Mouse (Mus musculus) mature B cell (primary cell): ENCODE results near the gene Pdcd2l.

ENCODE experiments used
- in situ Hi-C: fragments of 300-500 bp; cut with MboI; formaldehyde crosslinking; loops from 2 replicates; pipeline ENCODE4 v1.14.3; 2019

The Pdcd2l gene

DNA sequence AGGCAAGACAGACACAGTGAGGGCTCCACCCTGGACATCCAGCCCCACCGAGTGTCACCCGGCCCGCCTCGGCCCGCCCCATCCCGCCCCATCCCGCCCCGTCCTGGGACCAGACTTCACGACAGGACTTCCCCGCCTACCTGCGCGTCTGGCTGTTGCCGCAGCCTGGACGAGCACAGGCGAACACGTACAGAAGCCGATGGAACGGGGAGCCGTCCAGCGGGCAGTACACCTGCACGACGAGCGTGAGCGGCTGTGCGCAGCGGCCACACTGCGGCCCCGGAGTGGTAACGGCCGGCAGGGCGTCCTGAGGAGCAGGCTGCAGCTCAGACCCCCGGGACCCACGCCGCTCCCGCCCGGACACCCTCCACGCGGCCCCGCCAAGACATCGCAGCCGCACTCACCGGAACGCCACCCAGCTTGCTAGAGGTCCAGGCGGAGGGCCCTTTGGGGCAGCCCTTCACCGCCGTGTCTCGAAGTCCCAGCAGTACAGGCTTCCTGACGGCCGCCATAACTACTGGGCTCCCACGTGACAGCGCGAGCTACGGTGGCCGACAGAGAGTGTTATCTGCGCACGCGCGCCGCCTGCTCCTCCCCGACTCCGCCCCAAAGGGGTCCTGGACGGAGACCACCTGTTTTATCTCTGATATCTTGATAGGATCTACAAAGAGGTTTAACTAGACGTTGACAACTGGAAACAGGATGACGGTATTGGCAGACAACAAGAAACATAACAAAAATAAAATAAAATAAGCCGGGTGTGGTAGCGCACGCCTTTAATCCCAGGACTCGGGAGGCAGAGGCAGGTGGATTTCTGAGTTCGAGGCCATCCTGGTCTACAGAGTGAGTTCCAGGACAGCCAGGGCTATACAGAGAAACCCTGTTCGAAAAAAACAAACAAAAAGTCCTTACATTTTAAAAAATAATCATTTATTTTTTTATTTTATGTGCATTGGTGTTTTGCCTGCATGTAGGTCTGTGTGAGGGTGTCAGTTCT is at the start of gene Pdcd2l:
TSS of gene Pdcd2l (minus strand) at position 530 of the 997 bp plus-strand sequence.
- in situ Hi-C loops, result no loop called here

DNA sequence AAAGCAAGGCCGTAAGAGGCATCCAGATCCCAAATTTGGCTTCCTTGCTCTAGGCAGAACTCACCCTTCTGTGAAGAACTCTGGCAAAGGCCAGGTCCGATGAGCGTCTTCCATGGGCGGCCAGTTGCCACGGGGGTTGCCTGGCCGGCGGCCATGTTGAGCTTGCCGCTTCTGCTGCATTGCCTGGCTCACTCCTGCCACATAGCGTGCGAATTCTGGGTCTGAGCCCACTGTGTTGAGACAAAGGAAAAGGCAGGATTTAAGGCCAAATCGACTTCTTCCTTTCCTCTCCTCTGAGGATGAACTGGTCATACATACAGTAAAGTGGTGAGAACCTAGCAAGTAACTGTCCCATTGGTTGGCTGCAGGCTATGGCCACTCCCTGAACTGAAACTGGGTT is 45.7 kb upstream of the Pdcd2l start:
- in situ Hi-C loops, result no loop called here

GRCm38 (mm10) chr7:34238086-34238485 is 41.6 kb upstream of the Pdcd2l start:
- in situ Hi-C loops, result no loop called here

GRCm38 (mm10) chr7:34235602-34236001 is 39.1 kb upstream of the Pdcd2l start:
- in situ Hi-C loops, result no loop called here

DNA sequence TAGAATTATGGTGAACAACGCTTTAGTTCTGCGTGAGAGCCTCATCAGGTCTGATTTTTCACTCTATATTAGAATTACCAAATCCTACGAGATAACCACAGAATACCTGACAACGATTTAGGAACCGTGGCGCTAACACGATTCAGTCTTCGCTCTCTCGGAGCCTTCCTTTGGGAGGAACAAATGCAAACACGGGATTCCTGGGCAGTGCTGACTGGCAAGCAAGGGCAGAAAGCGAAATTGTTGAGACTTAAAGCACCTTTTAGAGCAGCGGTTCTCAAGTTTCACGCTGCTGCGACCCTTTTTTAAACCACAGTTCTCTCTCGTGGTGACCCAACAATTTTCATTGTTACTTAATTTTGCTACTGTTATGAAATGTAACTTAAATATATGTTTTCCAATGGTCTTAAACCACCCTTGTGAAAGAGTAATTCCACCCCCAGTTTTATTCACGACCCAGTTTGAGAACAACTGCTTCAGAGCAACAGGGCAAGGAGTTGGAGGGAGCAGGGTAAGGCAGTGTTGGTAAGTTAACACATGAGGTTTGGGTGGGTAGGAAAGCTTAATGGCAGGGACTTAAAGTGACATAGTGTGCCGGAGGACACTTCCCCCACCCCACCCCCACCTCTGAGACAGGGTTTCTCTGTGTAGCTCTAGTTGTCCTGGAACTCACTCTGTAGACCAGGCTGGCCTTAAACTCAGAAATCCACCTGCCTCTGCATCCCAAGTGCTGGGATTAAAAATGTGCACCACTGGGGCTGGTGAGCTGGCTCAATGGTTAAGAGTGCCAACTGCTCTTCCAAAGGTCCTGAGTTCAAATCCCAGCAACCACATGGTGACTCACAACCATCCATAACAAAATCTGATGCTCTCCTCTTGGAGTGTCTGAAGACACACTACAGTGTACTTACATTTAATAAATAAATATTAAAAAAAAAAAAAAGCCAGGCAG is 38.4 kb upstream of the Pdcd2l start:
- in situ Hi-C loops, result no loop called here

DNA sequence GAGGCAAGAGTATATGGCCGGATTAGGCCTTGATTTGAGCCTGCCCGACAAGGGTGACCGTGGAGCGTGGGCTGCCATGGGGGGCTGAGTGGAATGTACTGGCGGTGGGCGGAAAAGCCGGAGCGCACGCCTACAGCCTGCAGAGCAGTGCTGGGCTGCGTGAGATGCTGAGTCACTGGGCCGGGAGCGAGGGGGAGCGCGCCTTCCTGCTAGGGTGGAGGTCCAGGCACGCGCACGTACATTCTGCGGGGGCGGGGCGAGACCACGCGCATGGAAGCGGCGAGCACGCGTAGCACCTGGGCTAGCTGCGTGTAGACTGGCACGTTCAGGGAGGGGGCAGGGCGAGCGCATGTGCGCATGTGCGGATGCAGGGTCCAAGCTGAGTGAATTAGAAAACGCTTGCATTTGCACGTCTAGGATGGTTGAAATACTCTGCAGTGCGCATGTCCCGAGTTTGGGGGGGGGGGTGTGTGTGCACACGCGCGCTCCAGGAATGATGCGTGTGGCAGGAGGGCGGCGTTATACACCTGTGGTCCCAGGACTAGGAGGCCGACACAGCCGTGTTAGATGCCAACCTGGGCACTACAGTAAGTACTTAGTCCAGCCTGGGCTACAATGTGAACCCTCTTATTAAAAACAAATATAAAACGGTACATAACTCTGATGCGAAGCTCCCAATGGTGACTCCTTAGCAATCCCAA is 37.6 kb upstream of the Pdcd2l start:
- in situ Hi-C loops, result no loop called here

- in situ Hi-C loops, result no loop called here
Observed at GRCm38 (mm10) chr7:34232785-34233725, 36.6 kb upstream of the Pdcd2l start.

GRCm38 (mm10) chr7:34230116-34230515 is 33.7 kb upstream of the Pdcd2l start, which contains the start of gene Gpi1:
Gene Gpi1, minus strand, starts transcription at chr7:34230336.
- in situ Hi-C loops, result no loop called here

DNA sequence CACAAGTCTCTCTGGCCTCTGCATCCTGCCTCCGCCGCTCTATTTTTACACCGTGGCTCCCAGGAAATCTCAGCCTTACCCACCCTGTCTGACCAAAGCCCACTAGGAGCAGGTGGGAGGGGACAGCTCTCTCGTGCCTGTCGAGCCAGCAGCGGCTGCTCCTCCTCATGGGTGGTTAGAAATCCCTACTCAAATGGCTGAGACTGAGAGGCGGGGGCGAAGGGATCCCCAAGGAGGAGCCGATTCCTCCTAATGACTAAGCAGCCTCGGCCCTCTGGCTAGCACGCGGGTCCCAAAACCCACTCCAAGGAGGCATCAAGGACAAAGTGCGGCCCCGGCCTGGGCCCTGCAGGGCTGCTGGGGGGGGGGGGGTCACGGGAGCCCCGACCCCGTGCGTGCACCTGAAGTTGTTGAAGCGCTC is 33.2 kb upstream of the Pdcd2l start:
- in situ Hi-C loops, result no loop called here

GRCm38 (mm10) chr7:34229153-34229552 is 32.7 kb upstream of the Pdcd2l start:
- in situ Hi-C loops, result no loop called here

DNA sequence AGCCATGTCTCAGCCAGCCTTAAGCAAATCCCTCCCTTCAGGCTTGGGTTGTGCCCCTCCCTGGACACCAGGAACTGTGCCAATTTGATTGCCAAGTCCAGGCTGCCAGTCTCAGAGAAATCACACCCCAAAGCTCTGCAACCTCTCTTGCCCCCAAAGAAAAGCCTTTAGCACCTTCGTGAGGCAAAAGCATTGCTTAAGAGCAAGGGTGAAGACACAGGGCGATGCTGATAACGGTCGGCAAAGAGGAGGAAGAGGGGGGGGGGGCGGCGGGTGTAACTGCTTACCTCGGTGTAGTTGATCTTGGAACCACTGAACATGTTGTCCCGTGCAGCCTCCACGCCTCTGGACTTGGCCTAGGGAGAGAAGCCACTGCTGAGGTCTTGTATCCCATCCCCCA is 32.2 kb upstream of the Pdcd2l start:
- in situ Hi-C loops, result no loop called here

- in situ Hi-C loops, result no loop called here
Observed at GRCm38 (mm10) chr7:34226846-34227245, 30.4 kb upstream of the Pdcd2l start.

GRCm38 (mm10) chr7:34226086-34226485 is 29.6 kb upstream of the Pdcd2l start:
- in situ Hi-C loops, result no loop called here

- in situ Hi-C loops, result no loop called here
Observed at GRCm38 (mm10) chr7:34224308-34224707, 27.8 kb upstream of the Pdcd2l start.

DNA sequence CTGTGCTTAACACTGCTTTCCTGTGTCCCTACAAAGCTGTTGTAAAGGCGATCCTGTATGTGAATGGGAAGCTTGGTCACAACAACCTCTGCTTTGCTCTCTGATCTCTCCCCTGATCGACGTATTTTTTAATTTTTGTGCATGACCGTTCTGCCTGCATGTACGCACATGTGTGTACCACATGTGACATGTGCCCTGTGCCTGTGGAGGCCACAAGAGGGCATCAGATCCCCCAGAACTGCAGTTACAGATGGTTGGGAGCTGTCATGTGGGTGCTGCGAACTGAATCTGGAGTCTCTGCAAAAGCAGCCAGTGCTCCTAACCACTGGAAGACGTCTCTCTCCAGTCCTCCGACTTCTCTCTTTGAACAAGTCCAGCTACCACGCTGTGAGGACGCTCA is 25.9 kb upstream of the Pdcd2l start:
- in situ Hi-C loops, result no loop called here

GRCm38 (mm10) chr7:34221594-34222250 is 25.3 kb upstream of the Pdcd2l start:
- in situ Hi-C loops, result no loop called here

GRCm38 (mm10) chr7:34218496-34218895 is 22.0 kb upstream of the Pdcd2l start:
- in situ Hi-C loops, result no loop called here

DNA sequence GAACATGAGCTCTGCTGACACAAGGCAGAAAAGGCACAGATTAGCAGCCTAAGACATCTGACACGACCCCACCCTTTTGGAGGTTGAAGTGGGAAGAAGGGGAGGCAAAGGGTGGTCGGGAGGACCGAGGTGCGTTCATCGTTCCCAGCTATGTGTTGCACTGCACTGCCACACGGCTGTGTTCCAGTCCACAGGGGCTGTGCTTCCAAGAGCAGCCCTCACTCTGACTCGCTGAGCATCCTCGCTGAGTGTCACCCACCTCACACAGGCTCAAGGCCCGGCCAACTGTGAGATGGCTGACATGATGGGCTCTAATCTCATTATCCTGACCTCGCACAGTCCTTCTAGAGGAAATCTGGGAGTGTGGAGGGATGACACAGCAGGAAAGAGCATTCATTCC is 20.0 kb upstream of the Pdcd2l start:
- in situ Hi-C loops, result no loop called here

GRCm38 (mm10) chr7:34215481-34215880 is 19.0 kb upstream of the Pdcd2l start:
- in situ Hi-C loops, result no loop called here

- in situ Hi-C loops, result no loop called here
Observed at GRCm38 (mm10) chr7:34214644-34215043, 18.2 kb upstream of the Pdcd2l start.
